Mouse (Mus musculus) lung, adult 2 months (tissue): ENCODE measurements around the gene Adam19.

Experiments
- CTCF ChIP-seq: fragments of 200-500 bp; IDR thresholded peaks from 2 replicates; pipeline ENCODE4 v1.5.1; 2011; ENCODE audit warnings: mild to moderate bottlenecking, low read length, control low read depth; ENCODE audit not compliant: insufficient read depth
- POLR2A ChIP-seq: fragments of 200-500 bp; IDR thresholded peaks from 2 replicates; pipeline ENCODE4 v1.6.1; 2011; ENCODE audit warnings: low read depth, mild to moderate bottlenecking, control low read depth, low read length, borderline replicate concordance; ENCODE audit errors: extremely low read depth

DNA sequence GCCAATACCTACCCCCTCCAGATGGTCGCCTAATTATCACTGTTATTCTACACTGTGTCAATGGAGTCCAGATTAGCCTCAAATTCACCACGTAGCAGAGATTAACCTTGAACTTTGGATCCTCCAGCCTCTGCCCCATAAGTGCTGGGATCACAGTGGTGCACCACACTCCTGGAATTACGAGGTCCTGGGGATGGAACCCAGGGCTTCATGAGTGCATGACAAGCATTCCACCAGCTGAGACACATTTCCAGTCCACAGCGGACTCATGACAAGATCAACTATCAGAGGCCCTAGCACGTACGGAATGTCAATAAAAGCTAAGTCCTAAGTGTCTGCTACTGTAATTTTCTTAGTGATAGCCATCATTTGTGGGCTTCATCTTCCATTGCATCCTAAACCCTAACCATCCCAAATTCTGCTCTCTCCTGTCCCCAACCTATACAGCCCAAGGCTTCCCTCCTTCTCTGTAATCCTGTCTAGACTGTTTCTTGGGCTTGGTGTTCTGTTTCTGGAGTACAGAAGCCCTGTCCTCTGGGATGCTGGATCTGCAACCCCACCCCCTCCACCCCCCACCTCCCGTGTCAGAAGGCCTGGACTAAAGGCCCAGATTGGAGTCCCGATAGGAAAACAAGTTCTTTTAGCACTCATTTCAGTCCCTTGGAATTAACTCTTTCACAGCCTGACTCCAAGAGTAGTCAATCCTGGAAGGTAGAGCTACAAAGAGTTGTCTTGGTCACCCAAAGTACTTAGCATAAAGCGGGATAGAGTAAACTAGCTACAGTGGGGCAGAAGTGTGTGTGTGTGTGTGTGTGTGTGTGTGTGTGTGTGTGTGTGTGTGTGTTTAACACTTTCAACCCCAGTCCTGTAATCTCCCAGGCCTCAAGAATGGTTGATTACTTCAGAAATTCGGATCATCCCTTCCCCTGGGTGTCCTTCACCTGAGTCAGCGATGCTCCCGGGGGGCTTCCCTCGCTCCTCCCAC is 589 bp upstream of the Adam19 start:
- TF ChIP-seq CTCF, result no peak
- TF ChIP-seq POLR2A, result no peak
